Mouse (Mus musculus): ENCODE results near the gene Cnnm3. TPM values are rescaled to one million over a fixed set of nuclear protein-coding genes. Genes with fewer than 3 reads are reported as not detected.

Gene Cnnm3
- polyA plus RNA-seq (2012; rRNA removed) = 3.1 TPM in 2 replicates

GRCm38 (mm10) chr1:36511289-36512021, at the start of gene Cnnm3:
Gene Cnnm3, plus strand, starts transcription at chr1:36511867.

GRCm38 (mm10) chr1:36471181-36472105, 40.2 kb upstream of the Cnnm3 start, which contains the start of gene Cnnm4:
Gene Cnnm4, plus strand, starts transcription at chr1:36471620.

GRCm38 (mm10) chr1:36536783-36537182, 25.1 kb downstream of the Cnnm3 start, which contains the start of gene Ankrd23:
Gene Ankrd23, minus strand, starts transcription at chr1:36536883.

GRCm38 (mm10) chr1:36539186-36539585, 27.5 kb downstream of the Cnnm3 start, which contains the start of gene Gm42417:
Gene Gm42417, minus strand, starts transcription at chr1:36539429.

GRCm38 (mm10) chr1:36546888-36547471, 35.3 kb downstream of the Cnnm3 start, which contains the start of gene Ankrd39:
Gene Ankrd39, minus strand, starts transcription at chr1:36547445.

GRCm38 (mm10) chr1:36558031-36558993, 46.6 kb downstream of the Cnnm3 start, which contains the start of gene Sema4c:
Gene Sema4c, minus strand, starts transcription at chr1:36558349.

Other genes starting within 250 kb of the Cnnm3 start
- gene Neurl3, start 237.2 kb upstream of the Cnnm3 start, polyA plus RNA-seq (2012; rRNA removed) = 2.3 and 2.8 TPM in 2 replicates
- gene Arid5a, start 204.1 kb upstream of the Cnnm3 start, polyA plus RNA-seq (2012; rRNA removed) = 0.84 and 1.2 TPM in 2 replicates
- 10.3 and 11.8 TPM in 2 replicates for gene Kansl3, start 142.7 kb upstream of the Cnnm3 start, polyA plus RNA-seq (2012; rRNA removed)
- gene Fer1l5, start 139.6 kb upstream of the Cnnm3 start, polyA plus RNA-seq (2012; rRNA removed) = under 0.01 and 0.01 TPM in 2 replicates
- gene Lman2l, start 66.6 kb upstream of the Cnnm3 start, polyA plus RNA-seq (2012; rRNA removed) = 4.6 and 5.6 TPM in 2 replicates
- gene Cnnm4, start 40.2 kb upstream of the Cnnm3 start, polyA plus RNA-seq (2012; rRNA removed) = 0.74 and 0.86 TPM in 2 replicates
- gene Ankrd23, start 25.0 kb downstream of the Cnnm3 start, polyA plus RNA-seq (2012; rRNA removed) = 2.4 and 2.8 TPM in 2 replicates
- 0.02 TPM in 1 of 2 replicates, not detected in the other for gene Gm42417, start 27.6 kb downstream of the Cnnm3 start, polyA plus RNA-seq (2012; rRNA removed)
- 3.3 and 3.8 TPM in 2 replicates for gene Ankrd39, start 35.6 kb downstream of the Cnnm3 start, polyA plus RNA-seq (2012; rRNA removed)
- 2.4 and 2.6 TPM in 2 replicates for gene Sema4c, start 46.5 kb downstream of the Cnnm3 start, polyA plus RNA-seq (2012; rRNA removed)
- 0.08 TPM in 2 replicates for gene Fam178b, start 171.3 kb downstream of the Cnnm3 start, polyA plus RNA-seq (2012; rRNA removed)
- 272 and 285 TPM in 2 replicates for gene Cox5b, start 179.6 kb downstream of the Cnnm3 start, polyA plus RNA-seq (2012; rRNA removed)
- gene 4933424G06Rik, start 198.3 kb downstream of the Cnnm3 start, polyA plus RNA-seq (2012; rRNA removed) = 0.02 TPM in 1 of 2 replicates, not detected in the other
- 24.2 and 27.5 TPM in 2 replicates for gene Actr1b, start 202.6 kb downstream of the Cnnm3 start, polyA plus RNA-seq (2012; rRNA removed)
- 0.05 TPM in 2 replicates for gene Zap70, start 249.9 kb downstream of the Cnnm3 start, polyA plus RNA-seq (2012; rRNA removed)